Mouse (Mus musculus) neural tube, embryonic 14.5 days (tissue): Measurements from ENCODE around the gene Uqcc1. TPM values are rescaled to one million over a fixed set of nuclear protein-coding genes. Genes with fewer than 3 reads are reported as not detected.

Experiments
- ATAC-seq: fragments of 200-750 bp; cut with Nextera tagmentation; 2 replicates; pipeline ENCODE4 v1.8.0; 2017; ENCODE audit warnings: low read depth, mild to moderate bottlenecking, moderate TSS enrichment, moderate library complexity
- H3K27ac ChIP-seq: fragments of 300-500 bp; sonication (generic); 2 replicates; pipeline ENCODE4 v1.5.1; 2014; ENCODE audit warnings: low read depth, mild to moderate bottlenecking, control low read depth, low read length, moderate library complexity, mixed read lengths
- H3K27me3 ChIP-seq: fragments of 300-500 bp; sonication (generic); 2 replicates; pipeline ENCODE4 v1.6.1; 2014; ENCODE audit warnings: low read length; ENCODE audit not compliant: control insufficient read depth, insufficient read depth
- H3K36me3 ChIP-seq: fragments of 300-500 bp; sonication (generic); 2 replicates; pipeline ENCODE4 v1.6.1; 2014; ENCODE audit warnings: low read length, mixed read lengths; ENCODE audit not compliant: control insufficient read depth, insufficient read depth
- H3K4me1 ChIP-seq: fragments of 300-500 bp; sonication (generic); 2 replicates; pipeline ENCODE4 v1.6.1; 2014; ENCODE audit warnings: low read length; ENCODE audit not compliant: control insufficient read depth, insufficient read depth
- H3K4me2 ChIP-seq: fragments of 300-500 bp; sonication (generic); 2 replicates; pipeline ENCODE4 v1.6.1; 2014; ENCODE audit warnings: mild to moderate bottlenecking, low read depth, low read length, control low read depth
- H3K4me3 ChIP-seq: fragments of 300-500 bp; sonication (generic); 2 replicates; pipeline ENCODE4 v1.5.1; 2014; ENCODE audit warnings: low read depth, low read length, control low read depth, mixed read lengths
- H3K9ac ChIP-seq: fragments of 300-500 bp; sonication (generic); replicated peaks from 2 replicates; pipeline ENCODE4 v1.6.1; 2014; ENCODE audit warnings: low read depth, mild to moderate bottlenecking, control low read depth, low read length, mixed read lengths
- H3K9me3 ChIP-seq: fragments of 300-500 bp; sonication (generic); 2 replicates; pipeline ENCODE4 v1.6.1; 2016; ENCODE audit warnings: low read length; ENCODE audit not compliant: control insufficient read depth
- WGBS: fragments of 180-500 bp; shearing (Covaris S2); extraction: QIAGEN DNeasy Blood & Tissue Kit; methylation state at CpG from one replicate; pipeline ENCODE4 v1.1.7; 2014; 5-methylcytosine and 5-hydroxymethylcytosine counted together
- polyA plus RNA-seq: library from polyadenylated mRNA; unstranded; fragments of >200 nt; fragmentation: Nextera tagmentation; extraction: Ambion mirVana; gene quantifications from 2 replicates; pipeline ENCODE4 v1.2.1, GENCODE M21; 2014

Uqcc1 gene
- 69.6 and 74.9 TPM in 2 replicates for polyA plus RNA-seq

DNA sequence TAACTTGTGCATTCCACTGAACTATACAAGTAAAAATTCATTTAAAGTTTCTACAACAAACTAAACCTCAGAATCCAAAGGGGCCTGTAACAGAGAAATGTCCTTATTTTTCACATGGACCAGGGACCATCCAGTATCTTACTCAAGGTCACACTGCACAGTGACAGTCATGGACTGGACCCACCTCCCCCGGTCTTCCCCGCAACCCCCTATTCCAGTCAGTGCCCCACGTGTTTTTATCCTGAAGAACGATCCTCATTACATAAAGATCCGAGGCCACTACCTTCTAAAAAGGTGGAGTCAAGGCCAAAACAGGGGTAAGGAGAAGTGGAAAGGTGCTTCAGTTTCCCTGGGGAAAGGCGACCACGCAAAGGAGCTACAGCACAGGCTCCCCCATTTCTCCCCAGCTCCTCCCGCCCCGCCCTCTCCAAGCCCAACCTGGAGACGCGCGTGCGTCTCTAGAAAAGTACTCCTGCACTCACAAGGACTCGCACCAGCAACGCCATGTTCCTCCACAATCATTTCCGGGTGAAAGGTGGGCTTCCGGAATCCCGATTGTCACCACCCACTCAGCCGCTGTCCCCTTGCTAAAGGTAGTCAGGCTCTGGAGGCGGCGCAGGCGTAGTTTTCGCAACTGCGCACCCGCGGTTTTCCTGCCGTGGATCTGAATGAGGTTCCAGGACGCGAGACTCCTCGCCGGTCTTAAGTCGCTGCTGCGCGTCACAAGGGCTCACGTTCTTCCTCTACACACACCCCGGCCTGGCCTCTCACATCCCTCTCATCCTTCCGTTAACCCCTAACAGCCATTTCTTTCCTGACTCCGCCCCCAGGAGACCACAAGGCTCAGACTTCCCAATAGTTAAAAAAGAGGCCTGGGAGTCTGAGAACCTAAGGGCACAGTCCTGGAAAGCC lies at the start of gene Uqcc1:
Gene Uqcc1 (minus strand): TSS at position 780 of the 912 bp plus-strand sequence.
- Histone ChIP-seq H3K4me2 (peak within 1 kb of the TSS; percentile 63), H3K9ac (peak within 1 kb of the TSS; percentile 60), H3K4me3 (peak within 1 kb of the TSS; percentile 42), H3K27me3 (no peaks in the 10 kb centered on the region), H3K9me3 (no peaks in the 10 kb centered on the region), H3K27ac (peak within 1 kb of the TSS; percentile 87), H3K4me1 (peaks cover 12% of the 10 kb centered on the region), H3K36me3 (no peaks in the 10 kb centered on the region)
- ATAC-seq = peak; percentile 96
- WGBS = 1% methylated on average over 38 of the region's 38 CpGs

DNA sequence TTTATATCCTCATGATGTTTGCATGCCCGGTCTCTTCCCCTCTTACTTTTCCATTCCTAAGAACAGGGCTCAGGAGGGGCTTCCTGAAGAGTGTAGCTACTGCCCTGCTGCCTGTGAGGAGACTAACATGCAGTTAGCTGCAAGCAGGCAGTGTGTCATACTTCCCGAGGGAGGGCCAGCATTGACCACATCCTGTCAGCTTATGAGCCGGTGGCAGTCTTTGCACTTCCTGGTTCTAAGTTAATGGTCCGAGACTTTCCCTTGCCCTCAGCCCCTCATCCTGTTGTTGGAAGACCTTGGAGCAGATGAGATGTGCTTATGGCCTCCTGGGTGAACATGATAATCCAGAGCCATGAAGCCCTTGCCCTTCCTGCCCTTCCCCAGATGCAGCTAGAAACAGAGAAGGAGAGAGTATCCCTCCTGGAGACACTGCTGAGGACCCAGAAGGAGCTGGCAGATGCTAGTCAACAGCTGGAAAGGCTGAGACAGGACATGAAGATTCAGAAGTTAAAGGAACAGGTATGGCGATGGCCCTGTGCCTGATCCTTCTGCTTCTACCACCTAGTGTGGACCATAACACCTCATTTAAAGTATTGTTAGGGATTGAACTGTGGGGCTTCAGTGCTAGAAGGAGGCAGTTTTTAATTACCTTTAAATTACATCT lies 49.4 kb upstream of the Uqcc1 start:
- no peak overlapping the region for H3K4me2 ChIP-seq
- 92% methylated on average over 5 of the region's 5 CpGs for WGBS

DNA sequence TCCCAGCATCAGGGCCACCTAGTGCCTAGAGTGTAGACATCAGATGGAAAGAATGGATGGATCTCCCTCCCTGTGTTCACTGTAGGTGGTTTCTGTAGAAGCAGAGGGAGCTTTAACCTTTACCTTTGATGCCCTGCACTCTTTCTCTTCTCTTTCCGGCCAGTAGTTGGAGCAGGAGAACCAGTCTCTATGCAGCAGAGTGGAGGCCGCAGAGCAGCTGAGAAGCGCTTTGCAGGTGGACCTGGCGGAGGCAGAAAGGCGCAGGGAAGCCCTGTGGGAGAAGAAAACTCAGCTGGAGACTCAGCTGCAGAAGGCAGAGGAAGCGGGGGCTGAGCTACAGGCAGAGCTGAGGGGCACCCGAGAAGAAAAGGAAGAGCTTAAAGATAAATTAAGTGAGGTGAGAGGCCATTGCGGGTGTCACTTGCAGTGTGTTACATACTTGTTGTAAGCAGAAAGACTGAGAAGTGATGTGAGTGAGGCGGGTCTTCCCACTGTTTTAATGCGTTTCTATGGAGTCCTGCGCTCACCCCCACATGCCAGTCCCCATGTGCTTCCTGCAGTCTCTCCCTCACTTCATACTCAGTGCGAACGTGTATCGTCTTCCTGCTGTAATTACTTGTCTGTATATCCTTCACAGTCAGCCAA lies 44.1 kb upstream of the Uqcc1 start:
- 83% methylated on average over 14 of the region's 14 CpGs for WGBS
- Histone ChIP-seq H3K27ac (no peak overlapping the region), H3K9ac (no peak overlapping the region), H3K9me3 (no peaks in the 10 kb centered on the region), H3K4me1 (no peaks in the 10 kb centered on the region), H3K4me3 (no peak overlapping the region), H3K36me3 (peaks cover 71% of the 10 kb centered on the region), H3K27me3 (no peaks in the 10 kb centered on the region), H3K4me2 (no peak overlapping the region)
- ATAC-seq = no peak

More for the DNA sequence above, 49.4 kb upstream of the Uqcc1 start:
- no peak overlapping the region for H3K9ac ChIP-seq
- no peak overlapping the region for H3K4me3 ChIP-seq
- H3K9me3 ChIP-seq = no peaks in the 10 kb centered on the region
- no peak overlapping the region for H3K27ac ChIP-seq
- no peaks in the 10 kb centered on the region for H3K27me3 ChIP-seq
- ATAC-seq = no peak
- peaks cover 73% of the 10 kb centered on the region for H3K36me3 ChIP-seq
- H3K4me1 ChIP-seq = no peaks in the 10 kb centered on the region

DNA sequence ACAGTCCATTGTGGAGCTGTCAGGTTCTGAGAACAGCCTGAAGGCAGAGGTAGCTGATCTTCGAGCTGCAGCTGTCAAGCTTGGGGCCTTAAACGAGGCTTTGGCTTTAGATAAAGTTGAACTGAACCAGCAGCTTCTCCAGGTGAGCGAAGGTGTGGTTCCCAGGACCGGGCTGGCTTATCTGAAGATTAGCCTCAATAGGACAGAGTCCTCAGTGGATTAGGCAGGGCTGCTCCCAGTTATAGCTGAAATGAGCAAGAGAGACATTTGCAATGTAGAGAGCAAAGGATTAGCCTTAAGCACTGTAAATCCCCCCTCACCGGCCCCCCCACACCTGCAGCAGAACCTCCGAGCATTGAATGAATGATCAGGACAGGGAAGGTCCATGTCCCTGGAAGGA lies 43.2 kb upstream of the Uqcc1 start:
- Histone ChIP-seq H3K4me3 (no peak overlapping the region), H3K27ac (no peak overlapping the region), H3K9me3 (no peaks in the 10 kb centered on the region), H3K4me2 (no peak overlapping the region), H3K27me3 (no peaks in the 10 kb centered on the region), H3K9ac (no peak overlapping the region), H3K36me3 (peaks cover 73% of the 10 kb centered on the region), H3K4me1 (no peaks in the 10 kb centered on the region)
- 90% methylated on average over 6 of the region's 6 CpGs for WGBS
- no peak for ATAC-seq

DNA sequence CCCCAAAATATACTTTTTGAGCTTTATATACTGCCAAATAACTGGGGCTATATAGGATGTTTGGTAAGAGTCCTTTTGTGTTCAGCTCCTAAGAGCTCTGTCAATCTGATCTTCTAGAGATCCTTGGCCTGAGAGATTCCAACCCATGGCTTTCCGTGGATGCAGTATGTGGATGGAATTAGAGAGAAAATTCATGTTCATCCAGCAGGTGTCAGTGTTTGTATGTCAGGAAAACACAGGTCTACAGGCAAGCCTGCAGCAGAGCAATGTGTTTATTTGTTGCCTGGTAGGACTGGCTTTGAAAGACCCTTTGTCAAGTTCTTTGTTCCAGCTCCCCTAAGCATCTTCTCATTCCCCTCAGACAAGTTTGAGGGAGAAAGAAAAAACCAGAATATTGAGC lies 32.9 kb upstream of the Uqcc1 start:
- no peaks in the 10 kb centered on the region for H3K4me1 ChIP-seq
- H3K27ac ChIP-seq = no peak overlapping the region
- H3K4me3 ChIP-seq = no peak overlapping the region
- WGBS = 41% methylated on average over 1 of the region's 1 CpGs
- no peaks in the 10 kb centered on the region for H3K9me3 ChIP-seq
- H3K27me3 ChIP-seq = no peaks in the 10 kb centered on the region
- peak; percentile 41; the same call in 1 of the 2 replicates for ATAC-seq
- H3K36me3 ChIP-seq = peaks cover 45% of the 10 kb centered on the region
- H3K4me2 ChIP-seq = no peak overlapping the region
- no peak overlapping the region for H3K9ac ChIP-seq

DNA sequence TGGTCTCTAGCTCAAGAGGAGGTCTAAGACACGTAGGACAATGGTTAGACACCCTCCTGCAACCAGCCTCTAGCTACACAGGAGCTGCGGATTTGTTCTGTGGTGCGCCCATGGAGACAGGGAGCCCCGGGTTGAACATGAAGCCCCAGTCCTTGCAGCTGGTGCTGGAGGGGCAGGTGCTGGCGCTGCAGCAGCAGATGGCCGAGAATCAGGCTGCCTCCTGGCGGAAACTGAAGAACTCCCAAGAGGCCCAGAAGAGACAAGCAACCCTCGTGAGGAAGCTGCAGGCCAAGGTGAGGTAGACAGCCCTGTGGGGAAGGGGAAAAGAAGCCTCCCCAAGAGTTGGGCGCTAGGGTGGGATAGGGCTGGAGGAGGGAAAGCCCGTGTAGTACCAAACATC lies 31.8 kb upstream of the Uqcc1 start:
- ATAC-seq = no peak
- no peak overlapping the region for H3K4me2 ChIP-seq
- H3K9ac ChIP-seq = no peak overlapping the region
- H3K4me3 ChIP-seq = no peak overlapping the region
- H3K27ac ChIP-seq = no peak overlapping the region
- peaks cover 7% of the 10 kb centered on the region for H3K4me1 ChIP-seq
- 63% methylated on average over 10 of the region's 10 CpGs for WGBS
- H3K27me3 ChIP-seq = no peaks in the 10 kb centered on the region
- H3K36me3 ChIP-seq = peaks cover 35% of the 10 kb centered on the region
- H3K9me3 ChIP-seq = no peaks in the 10 kb centered on the region

DNA sequence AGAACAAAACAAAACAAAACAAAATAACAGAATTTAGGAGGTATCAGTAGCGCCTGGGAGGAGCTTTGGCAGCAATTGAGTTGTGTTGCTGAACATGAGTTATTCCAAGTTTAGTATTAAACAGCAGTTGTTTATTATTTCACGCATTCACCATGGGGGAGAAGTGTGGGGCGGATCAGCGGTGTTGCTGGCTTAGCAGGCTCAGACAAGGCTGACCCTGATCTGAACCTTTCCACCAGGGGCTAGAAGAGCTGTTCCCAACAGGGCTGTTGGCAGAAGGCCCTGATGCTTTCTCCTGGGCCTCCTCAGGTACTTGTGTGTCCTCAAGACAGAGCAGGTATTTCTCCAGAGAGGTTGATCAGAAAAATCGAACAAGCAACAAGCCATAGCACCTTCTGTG lies 29.9 kb upstream of the Uqcc1 start:
- H3K36me3 ChIP-seq = peaks cover 21% of the 10 kb centered on the region
- no peak overlapping the region for H3K27ac ChIP-seq
- H3K9me3 ChIP-seq = no peaks in the 10 kb centered on the region
- H3K4me1 ChIP-seq = peaks cover 7% of the 10 kb centered on the region
- no peaks in the 10 kb centered on the region for H3K27me3 ChIP-seq
- no peak for ATAC-seq
- H3K9ac ChIP-seq = no peak overlapping the region
- WGBS = 93% methylated on average over 5 of the region's 5 CpGs
- H3K4me3 ChIP-seq = no peak overlapping the region
- H3K4me2 ChIP-seq = no peak overlapping the region

DNA sequence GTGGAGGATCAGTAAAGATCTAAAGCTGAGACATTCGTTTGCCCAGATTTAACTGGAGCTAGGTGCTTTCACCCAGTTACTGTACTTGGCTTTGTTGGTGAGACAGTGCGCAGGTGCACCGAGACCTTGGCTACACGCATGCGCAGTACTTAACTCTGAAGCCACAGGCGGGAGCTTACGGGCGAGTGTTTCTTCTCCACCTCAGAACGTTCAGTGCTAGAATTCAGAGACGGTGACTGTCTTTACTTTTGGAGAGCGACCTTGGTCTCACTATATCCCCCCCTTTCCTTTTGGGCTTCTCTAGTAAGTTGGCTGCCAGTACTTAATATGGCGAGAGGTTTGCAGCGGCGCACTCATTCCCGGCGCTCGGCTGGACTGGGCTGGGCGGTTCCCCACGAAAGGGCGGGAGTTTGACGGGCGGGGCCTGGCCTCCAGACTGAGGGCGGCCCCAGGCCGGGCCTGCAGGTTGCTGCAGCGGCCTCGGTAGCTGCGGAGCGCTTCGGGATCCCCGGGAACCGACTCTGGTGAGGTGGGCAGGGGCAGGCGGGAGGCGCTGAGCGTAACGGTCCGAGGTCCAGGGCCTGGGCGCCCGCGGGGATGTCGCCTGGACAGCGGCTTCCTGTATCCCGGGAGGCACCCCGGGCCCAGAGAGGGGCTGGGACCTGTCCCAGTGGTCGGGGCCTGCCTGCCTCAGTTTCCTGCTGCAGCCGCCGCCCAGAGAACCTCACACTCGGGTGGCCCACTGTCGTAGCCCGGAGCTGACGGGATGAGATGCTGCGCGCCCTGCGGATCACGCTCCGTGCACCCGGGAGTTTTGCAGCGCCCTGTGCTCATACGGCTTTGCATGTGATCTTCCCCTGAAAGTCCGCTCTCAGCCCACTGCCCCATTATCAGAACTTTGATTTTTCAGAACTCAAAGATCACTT lies 26.3 kb upstream of the Uqcc1 start, which contains the start of gene Cep250:
Gene Cep250 (plus strand): TSS at position 325 of the 926 bp plus-strand sequence.
- no peaks in the 10 kb centered on the region for H3K36me3 ChIP-seq
- peak within 1 kb of the TSS; percentile 86 for H3K4me3 ChIP-seq
- H3K4me1 ChIP-seq = peaks cover 7% of the 10 kb centered on the region
- peak within 1 kb of the TSS; percentile 83 for H3K27ac ChIP-seq
- no peaks in the 10 kb centered on the region for H3K9me3 ChIP-seq
- no peaks in the 10 kb centered on the region for H3K27me3 ChIP-seq
- H3K4me2 ChIP-seq = peak within 1 kb of the TSS; percentile 58
- peak within 1 kb of the TSS; percentile 93 for H3K9ac ChIP-seq
- peak; percentile 95 for ATAC-seq
- WGBS = under 1% methylated on average over 57 of the region's 59 CpGs
